Mouse (Mus musculus) ES-E14 (cell line): ENCODE measurements around the gene Dnm2. TPM values are rescaled to one million over a fixed set of nuclear protein-coding genes. Genes with fewer than 3 reads are reported as not detected.
"Not testable (repeated sequence)": the region's sequence is repeated elsewhere in the genome, so short reads cannot be mapped to it uniquely, and the experiment has no call there.

Experiments
- DNase-seq: peaks from one replicate; pipeline ENCODE4 v3.0.0-alpha.2; 2013; ENCODE audit warnings: low read depth, low spot score
- H3K27ac ChIP-seq: 2 replicates; pipeline ENCODE4 v1.5.1; 2012; ENCODE audit warnings: low read depth, mild to moderate bottlenecking, low read length, moderate library complexity, mixed read lengths; ENCODE audit not compliant: poor library complexity, insufficient read depth, severe bottlenecking
- H3K36me3 ChIP-seq: 2 replicates; pipeline ENCODE4 v1.6.1; 2012; ENCODE audit warnings: mild to moderate bottlenecking, low read length, moderate library complexity, mixed read lengths; ENCODE audit not compliant: control insufficient read depth, poor library complexity, insufficient read depth, severe bottlenecking
- H3K4me1 ChIP-seq, 2 experiments: fragments of 150-350 bp in 1 of 2; sonication (generic) in 1 of 2; 2 replicates each; pipeline ENCODE4 v1.6.1; 2012; ENCODE audit warnings: low read length in 2 of 2, mild to moderate bottlenecking in 1 of 2, mixed read lengths in 1 of 2; ENCODE audit not compliant: control insufficient read depth in 2 of 2, insufficient read depth in 2 of 2, poor library complexity in 1 of 2
- H3K4me3 ChIP-seq, 2 experiments: fragments of 150-350 bp in 1 of 2; sonication (generic) in 1 of 2; 2 replicates each; pipeline ENCODE4 v1.5.1; 2012; ENCODE audit warnings: low read length in 2 of 2, low read depth in 1 of 2, mild to moderate bottlenecking in 1 of 2, mixed read lengths in 1 of 2; ENCODE audit not compliant: insufficient read depth in 1 of 2, poor library complexity in 1 of 2, severe bottlenecking in 1 of 2
- H3K9ac ChIP-seq: 2 replicates; pipeline ENCODE4 v1.6.1; 2012; ENCODE audit warnings: low read depth, mild to moderate bottlenecking, low read length, mixed read lengths; ENCODE audit not compliant: poor library complexity, insufficient read depth, severe bottlenecking
- H3K9me3 ChIP-seq: fragments of 150-350 bp; sonication (generic); 2 replicates; pipeline ENCODE4 v1.6.1; 2012; ENCODE audit warnings: low read depth, mild to moderate bottlenecking, low read length; ENCODE audit not compliant: control insufficient read depth, insufficient read depth
- CHD2 ChIP-seq: IDR thresholded peaks from 2 replicates; pipeline ENCODE4 v1.6.1; 2014; ENCODE audit warnings: mild to moderate bottlenecking, low read depth, low read length, inconsistent platforms
- HCFC1 ChIP-seq: IDR thresholded peaks from 2 replicates; pipeline ENCODE4 v1.6.1; 2012; ENCODE audit warnings: low read length, inconsistent platforms, borderline replicate concordance; ENCODE audit not compliant: insufficient read depth
- MAFK ChIP-seq: IDR thresholded peaks from 2 replicates; pipeline ENCODE4 v1.6.1; 2014; ENCODE audit warnings: mild to moderate bottlenecking, low read depth, low read length, inconsistent platforms; ENCODE audit not compliant: insufficient read depth
- ZC3H11A ChIP-seq: IDR thresholded peaks from 2 replicates; pipeline ENCODE4 v1.6.1; 2012; ENCODE audit warnings: low read depth, mild to moderate bottlenecking, inconsistent platforms, low read length, borderline replicate concordance
- ZNF384 ChIP-seq: IDR thresholded peaks from 2 replicates; pipeline ENCODE4 v1.6.1; 2012; ENCODE audit warnings: low read depth, low read length, inconsistent platforms
- in situ Hi-C, 2 experiments: fragments of 600-800 bp; cut with MboI; formaldehyde crosslinking; loops; one replicate each; pipeline ENCODE4 v1.15.1; 2025; ENCODE audit warnings: low sequenced_read_pairs in 2 of 2, inconsistent platforms in 1 of 2; ENCODE audit not compliant: unreplicated experiment in 2 of 2
- total RNA-seq: library from RNA; depleted of rRNA; stranded (reverse); fragments of 300-350 nt; gene quantifications from 2 replicates; pipeline ENCODE4 v1.2.3, GENCODE M21; 2012

The Dnm2 gene
- total RNA-seq, 1 experiment: 69.6 TPM

- H3K4me1 ChIP-seq: peaks cover 0 to 6% of the 10 kb centered on the region in 2 experiments; a peak in 1 of 4 replicates
- TF ChIP-seq ZNF384 (no peak), ZC3H11A (no peak), CHD2 (no peak), MAFK (no peak), HCFC1 (no peak)
- H3K27ac ChIP-seq: no peak overlapping the region
- no peaks in the 10 kb centered on the region for H3K36me3 ChIP-seq
- no peak for DNase-seq
- H3K4me3 ChIP-seq: no peak overlapping the region
- H3K9ac ChIP-seq: no peak overlapping the region
- in situ Hi-C loops: no loop called here
- H3K9me3 ChIP-seq: no peaks in the 10 kb centered on the region
Observed at GRCm38 (mm10) chr9:21537009-21537408, 112.3 kb downstream of the Dnm2 start.

GRCm38 (mm10) chr9:21539981-21540753 is 115.5 kb downstream of the Dnm2 start:
- TF ChIP-seq CHD2 (no peak), ZNF384 (no peak), ZC3H11A (no peak), HCFC1 (no peak), MAFK (no peak)
- H3K27ac ChIP-seq: no peak overlapping the region
- H3K4me3 ChIP-seq: no peak overlapping the region
- peaks cover 0 to 12% of the 10 kb centered on the region in 2 experiments; a peak in 2 of 4 replicates for H3K4me1 ChIP-seq
- no peak overlapping the region for H3K9ac ChIP-seq
- H3K9me3 ChIP-seq: no peaks in the 10 kb centered on the region
- DNase-seq: no peak
- in situ Hi-C loops: no loop called here
- H3K36me3 ChIP-seq: no peaks in the 10 kb centered on the region

- H3K4me3 ChIP-seq, H3K9me3 ChIP-seq, H3K9ac ChIP-seq, H3K36me3 ChIP-seq, in situ Hi-C loops, DNase-seq, H3K27ac ChIP-seq: not testable (repeated sequence)
- H3K4me1 ChIP-seq: peaks cover 0 to 11% of the 10 kb centered on the region in 2 experiments; a peak in 2 of 4 replicates
Observed at GRCm38 (mm10) chr9:21542001-21542400, 117.3 kb downstream of the Dnm2 start.

- DNase-seq: no peak
- Histone ChIP-seq H3K9ac (peak overlapping the region; percentile 54; the same call in 1 of the 2 replicates), H3K9me3 (no peaks in the 10 kb centered on the region), H3K27ac (peak overlapping the region; percentile 61), H3K4me1 (peaks cover 0 to 10% of the 10 kb centered on the region in 2 experiments; a peak in 2 of 4 replicates), H3K36me3 (peaks cover 4% of the 10 kb centered on the region; the same call in 1 of the 2 replicates), H3K4me3 (peak overlapping the region; percentile 71 to 97)
- TF ChIP-seq ZC3H11A (no peak), ZNF384 (no peak), CHD2 (no peak), MAFK (no peak), HCFC1 (no peak)
- in situ Hi-C loops: no loop called here
Observed at GRCm38 (mm10) chr9:21545351-21545915, 120.7 kb downstream of the Dnm2 start.
